Mouse (Mus musculus) layer of hippocampus, adult 11-12 months (tissue): ENCODE results near the gene Nip7.
"Not testable (repeated sequence)": the region's sequence is repeated elsewhere in the genome, so short reads cannot be mapped to it uniquely, and the experiment has no call there.

Source experiments
- DNase-seq: peaks from one replicate; pipeline ENCODE4 v3.0.0; 2022; ENCODE audit warnings: low spot score

The Nip7 gene

DNA sequence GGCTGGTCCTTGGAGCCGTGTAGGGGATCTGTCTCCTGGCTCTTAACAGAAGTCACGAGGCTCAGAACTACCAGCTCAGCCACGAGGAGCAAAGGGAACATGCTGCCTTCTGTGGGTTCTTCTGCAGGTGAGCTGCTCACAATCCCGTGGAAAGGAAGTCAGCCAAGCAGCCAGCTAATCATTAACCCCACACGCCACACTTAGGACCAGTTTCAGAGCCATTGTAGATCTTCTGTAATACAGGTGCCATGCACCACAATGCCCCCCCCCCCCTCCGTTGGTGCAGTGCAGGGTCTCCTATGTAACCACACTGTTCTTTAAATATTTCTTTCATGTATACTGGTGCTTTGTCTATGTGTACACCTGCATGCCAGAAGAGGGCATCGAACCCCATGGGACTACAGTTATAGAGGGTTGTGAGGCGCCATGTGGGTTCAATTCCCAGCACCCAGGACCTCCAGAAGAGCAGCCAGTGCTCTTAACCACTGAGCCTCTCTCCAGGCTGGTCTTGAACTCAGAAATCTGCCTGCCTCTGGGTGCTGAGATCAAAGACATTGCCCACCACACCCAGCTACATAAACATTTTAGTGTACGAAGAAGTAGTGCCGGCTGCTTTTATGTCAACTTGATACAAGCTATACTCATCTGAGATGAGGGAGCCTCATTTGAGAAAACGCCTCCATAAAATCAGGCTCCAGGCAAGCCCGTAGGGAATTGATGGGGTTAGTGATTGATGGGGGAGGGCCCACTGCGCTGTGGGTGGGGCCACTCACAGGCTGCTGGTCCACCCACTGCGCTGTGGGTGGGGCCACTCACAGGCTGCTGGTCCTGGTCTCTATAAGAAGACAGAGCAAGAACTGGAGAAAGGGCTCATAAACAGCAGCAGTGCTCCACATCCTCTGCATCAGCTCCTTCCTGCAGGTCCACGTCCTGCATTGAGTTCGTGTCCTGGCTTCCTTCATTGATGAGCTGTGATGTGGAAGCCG, 9.1 kb downstream of the Nip7 start, which contains the start of gene Tmed6:
TSS of gene Tmed6 (minus strand) at position 134 of the 986 bp plus-strand sequence.
- no peak for DNase-seq

DNA sequence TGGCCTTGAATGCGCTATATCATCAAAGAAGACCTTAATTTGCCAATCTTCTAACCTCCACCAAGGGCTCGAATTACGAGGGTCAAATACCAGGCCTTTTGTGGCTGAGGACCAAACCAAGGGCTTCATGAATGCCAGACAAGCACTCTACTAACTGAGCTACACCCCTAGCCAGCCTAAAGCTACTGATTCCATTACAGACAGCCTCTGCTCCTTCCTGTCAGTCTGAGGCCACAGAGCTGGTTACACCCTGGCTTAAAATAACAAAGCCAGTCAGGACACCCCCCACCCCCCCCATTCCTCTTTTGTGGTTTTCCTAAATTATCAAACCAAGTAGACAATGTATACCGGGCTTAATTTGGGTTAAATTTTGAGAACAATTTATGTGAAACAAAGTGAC, 17.0 kb downstream of the Nip7 start:
- no peak for DNase-seq

DNA sequence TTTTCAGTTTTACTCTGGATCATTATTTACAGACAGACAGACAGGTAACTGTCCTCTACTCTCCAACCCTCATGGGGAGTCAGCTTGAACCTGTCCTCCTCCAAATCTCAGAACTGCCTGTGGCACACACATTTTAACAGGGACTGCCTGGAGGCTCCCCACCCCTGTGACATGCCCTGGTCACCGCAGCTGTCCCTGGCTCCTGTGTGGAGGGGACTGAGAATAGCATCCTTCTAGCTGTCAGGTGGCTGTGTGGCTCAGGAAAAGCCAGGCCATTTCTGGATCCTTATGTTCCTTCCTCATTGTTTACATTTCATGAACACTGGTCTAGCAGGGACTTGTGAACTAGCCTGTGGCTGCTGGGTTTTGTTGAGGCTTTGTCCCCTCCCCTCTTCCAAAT, 17.5 kb downstream of the Nip7 start:
- DNase-seq: no peak

DNA sequence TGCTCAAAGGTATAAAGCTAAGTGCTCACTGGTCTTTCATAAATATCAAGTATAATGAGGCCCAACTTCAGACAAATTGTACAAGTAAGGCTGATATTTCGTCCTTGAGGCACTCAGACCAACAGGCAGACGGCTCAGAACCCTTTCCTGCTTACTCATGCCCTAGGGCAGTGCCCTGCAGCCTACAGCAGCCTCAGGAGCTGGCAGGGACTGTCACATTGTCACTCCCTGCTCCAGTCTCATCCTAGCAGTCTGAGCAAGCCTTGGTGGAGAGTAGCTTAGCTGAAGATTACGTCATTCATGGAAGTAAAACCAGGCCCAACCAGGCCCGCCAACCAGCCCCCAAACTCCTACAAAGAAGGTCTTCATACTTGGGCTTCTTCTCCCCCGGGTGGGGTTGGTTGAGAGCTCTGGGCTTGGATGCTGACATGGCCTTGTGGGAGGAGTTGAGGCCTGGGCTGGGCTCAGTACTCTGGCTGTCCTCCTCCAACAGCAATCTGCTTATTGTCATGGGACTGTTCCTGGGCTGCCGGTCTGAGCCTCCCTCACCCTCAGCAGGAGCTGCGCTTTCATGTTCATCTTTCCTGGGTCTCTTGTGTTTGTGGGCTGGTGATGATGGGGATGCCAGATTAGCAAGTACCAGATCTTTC, 19.7 kb downstream of the Nip7 start:
- DNase-seq: no peak

DNA sequence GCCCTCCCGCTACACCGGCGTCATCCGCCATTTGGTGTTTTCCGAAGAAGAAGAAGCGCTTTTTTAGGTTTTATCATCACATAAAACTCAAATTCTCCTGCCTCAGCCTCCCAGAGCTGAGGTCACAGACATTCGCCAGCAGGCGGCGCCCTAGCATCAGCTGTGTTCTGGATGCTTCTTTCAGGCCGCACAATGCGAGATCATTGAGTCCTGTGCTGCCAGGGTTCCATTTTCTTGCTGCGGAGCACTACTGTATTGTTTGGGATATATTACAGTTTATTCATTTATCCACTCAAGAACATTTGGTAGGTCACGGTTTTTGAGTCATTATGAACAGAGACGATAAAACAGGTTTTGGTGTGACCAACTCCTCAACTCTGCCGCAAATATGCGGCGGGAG, 28.7 kb downstream of the Nip7 start:
- DNase-seq: no peak

DNA sequence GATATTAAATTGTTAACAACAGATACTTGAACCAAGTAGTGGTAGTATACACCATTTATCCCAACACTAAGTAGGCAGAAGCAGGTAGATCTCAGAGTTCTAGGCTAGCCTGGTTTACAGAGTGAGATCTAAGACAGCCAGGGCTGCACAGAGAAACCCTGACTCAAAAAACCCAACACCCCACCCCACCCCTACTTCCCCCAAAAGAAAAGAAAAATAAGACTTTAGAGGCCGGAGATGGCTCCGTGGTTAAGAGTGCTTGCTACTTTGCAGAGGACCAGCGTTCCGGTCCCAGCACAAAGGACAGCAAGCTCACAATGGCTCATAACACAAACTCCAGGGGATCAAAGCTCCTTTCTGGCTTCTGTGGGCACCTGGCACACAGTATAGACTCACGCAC, 29.3 kb downstream of the Nip7 start:
- DNase-seq: no peak

DNA sequence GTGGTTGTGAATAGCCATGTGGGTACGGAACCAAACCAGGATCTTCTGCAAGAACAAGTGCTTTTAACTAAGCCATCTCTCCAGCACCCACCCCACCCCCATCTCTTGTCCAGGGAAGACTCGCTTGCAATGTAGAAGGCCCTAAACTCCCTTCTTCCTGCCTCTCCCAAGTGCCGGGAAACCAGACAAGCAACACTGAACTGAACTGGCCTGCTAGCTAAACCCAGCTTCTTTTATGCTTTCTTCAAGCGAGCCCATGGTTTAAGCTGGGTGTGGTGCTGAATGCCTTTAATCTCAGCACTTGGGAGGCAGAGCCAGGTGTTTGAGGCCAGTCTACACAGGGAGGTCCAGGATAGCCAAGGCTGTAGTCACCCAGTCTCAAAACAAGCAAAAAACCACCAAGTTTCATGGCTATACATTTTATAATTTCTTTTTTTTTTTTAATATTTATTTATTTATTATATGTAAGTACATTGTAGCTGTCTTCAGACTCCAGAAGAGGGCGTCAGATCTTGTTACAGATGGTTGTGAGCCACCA, 31.9 kb downstream of the Nip7 start:
- no peak for DNase-seq

DNA sequence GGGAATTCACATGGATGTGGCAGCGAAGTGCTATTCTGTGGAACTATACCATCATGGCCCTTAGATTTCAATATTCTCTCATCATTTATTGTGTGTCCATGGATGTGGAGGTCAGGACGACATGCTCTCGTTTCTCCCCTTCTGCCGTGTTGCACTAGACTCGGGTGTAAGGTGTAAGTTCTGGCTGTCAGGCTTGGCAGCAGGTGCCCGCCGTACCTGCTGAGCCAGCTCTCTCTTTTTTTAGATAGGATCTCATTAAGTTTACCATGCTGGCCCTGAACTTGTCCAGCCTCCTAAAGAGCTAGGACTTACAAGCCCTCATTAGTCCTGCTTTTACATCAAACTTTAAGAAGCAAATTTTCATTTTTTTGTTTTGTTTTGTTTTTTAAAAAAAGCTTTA, 33.9 kb downstream of the Nip7 start:
- no peak for DNase-seq

DNA sequence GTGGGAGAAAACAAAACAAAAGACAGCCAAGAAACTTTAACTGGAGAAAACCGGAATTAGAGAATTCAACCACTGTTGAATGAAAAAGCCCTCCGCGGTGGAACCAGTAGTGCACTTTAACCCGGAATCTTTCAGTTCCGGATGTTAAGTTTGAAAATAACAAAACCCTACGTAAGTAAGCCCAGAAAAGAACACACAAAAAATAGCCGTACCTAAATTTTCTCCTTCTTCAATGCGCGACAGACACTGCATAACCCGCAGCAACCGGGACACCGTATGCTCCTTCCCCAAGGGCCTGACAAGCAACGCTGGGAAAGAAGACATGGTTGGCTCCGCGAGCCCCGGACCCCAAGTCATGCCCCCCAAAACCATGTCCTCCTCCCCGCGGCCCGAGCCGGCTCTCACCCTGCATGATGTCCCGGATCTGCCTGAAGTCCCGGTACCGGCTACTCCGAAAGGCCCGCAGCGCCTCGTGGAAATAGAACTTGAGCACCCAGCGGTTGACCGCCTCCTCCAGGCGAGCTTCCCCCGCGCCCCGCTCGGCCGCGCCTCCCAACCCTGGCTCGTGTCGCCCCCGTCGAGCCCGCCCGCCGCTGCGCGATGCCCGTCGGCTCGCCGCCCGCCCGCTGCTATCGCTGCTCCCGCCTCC, 39.2 kb downstream of the Nip7 start:
- no peak for DNase-seq

DNA sequence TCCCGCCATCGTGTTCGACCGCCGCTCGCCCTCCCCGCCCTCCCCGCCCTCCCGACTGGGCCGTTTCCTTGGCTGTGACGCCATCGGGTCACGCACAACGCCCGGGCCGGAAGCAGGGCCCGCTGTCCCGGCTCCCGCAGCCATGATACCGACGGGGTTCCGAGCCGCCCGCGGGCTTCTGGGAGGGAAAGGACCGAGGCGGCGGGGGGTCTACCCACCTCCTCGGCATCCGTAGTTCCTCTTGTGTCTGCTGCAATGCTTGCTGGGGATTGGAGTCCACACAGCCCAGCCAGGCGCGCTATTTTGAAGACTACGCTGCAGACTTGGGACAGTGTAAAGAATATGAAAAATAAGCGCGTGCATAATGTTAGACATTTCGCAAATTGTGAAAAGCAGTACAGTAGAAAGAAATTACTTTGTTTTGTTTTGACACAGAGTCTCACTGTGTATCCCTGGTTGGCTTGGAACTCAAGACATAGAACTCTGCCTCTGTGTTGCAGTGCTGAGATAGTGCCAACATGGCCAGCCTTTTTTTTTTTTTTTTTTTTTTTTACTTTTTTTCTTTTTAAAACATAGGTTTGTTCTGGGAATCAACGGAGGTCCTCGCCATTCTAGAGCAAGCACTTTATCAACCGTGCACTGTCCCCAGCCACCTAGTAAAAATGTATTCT, 39.8 kb downstream of the Nip7 start, which contains the start of gene Terf2:
TSS of gene Terf2 (minus strand) at position 182 of the 671 bp plus-strand sequence.
- DNase-seq: peak; percentile 95

DNA sequence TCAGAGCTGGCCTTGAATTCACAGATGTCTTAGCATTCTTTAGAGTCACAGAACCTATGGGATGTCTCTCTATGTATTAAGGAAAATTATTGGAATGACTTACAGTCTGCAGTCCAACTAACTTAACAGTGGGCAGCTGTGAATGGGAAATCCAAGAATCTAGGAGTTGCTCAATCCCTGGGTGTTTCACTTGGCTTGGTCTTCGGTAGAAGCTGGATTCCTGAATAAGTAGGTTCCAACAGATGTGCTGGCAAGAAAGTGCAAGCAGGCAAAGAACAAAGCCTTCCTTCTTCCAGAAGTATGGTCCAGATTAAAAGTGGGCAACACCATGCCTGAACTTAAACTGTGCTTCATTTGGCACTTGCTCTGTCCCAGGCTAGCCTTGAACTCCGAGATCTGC, 44.0 kb downstream of the Nip7 start:
- no peak for DNase-seq

DNA sequence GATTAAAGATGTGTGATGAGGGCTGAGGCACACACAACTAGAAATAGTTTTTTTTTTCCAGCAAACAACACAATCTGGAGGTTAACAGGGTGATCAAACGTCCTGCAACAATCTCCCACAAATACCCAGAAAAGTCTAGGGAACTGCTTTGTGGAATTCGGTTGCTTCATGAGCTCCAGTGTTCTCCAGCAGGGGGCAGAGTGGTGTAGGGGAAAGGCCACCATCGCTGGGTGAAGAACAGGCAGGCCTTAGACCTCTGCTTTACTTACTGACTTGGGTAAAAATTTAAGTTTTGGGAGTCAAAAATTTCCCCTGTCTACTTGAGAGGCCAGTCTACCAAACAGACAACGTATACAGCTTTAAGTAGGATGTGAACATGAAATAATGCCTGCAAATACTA, 47.9 kb downstream of the Nip7 start:
- DNase-seq: peak; percentile 65

DNA sequence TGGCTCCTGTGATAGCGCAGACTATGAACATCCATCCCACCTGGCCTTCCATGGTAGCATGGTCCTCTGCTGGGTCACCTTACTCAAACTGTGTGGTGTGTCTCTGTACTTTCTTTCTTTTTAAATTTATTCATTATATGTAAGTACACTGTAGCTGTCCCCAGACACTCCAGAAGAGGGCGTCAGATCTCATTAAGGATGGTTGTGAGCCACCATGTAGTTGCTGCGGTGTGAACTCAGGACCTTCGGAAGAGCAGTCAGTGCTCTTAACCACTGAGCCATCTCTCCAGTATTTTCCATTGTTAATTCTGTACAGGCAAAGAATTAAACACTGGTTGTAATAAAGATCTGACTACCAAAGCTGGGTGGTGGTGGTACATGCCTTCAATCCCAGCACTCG, 51.4 kb downstream of the Nip7 start:
- DNase-seq: not testable (repeated sequence)

DNA sequence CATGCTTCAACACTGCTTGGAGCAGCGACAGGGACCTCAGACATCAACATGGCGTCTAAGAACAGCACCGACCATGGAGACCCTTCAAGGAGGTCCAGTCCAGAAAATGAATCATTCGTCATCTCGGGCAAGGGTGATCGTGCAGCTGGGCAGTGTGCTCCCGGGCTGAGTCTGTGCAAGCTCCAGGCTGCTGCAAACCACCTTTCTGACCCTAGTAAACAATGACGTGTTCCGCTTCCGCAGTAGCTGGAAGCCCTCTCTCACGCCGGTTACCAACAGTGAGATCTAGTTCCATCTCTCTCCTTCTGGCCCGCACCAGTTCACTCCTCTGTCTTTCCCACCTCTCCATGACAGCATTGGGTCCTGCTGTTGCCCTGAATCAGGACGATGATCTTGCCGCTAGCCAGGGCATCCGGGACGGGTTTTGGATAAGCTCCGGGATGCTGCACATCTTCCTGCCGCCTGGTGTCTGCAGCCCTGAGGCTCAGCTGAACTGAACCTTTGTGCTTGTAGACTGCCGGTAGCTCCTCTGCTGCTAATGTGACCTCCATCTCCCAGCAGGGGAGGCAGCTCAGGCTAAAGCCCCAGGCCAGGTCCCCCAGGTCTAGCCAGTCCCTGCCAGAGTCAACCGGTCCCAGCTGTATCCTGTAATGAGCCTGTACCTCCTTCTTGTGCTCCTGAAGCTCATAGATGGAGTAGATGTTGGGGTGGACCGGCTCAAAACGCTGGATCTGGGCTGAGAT, 52.5 kb downstream of the Nip7 start:
- DNase-seq: no peak

DNA sequence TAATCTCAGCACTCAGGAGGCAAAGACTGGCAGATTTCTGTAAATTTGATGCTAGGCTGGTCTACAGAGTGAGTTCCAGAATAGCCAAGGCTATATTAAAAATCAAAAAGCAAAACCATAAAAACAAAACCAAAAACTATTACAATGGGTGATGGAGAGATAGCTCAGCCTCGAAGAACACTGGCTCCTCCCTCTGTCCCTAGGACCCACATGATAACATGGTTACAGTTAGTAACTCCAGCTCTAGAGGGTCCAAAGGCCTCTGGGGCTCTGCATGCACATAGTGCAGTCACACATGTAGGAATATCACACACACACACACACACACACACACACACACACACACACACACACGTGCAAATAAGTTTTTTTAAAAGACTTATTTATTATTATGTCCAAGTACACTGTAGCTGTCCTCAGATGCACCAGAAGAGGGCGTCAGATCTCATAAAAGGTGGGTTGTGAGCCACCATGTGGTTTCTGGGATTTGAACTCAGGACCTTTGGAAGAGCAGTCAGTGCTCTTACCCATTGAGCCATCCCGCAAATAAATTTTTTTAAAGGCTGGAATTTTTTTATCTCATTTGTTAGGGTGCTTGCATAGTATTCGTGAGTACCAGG, 53.2 kb downstream of the Nip7 start:
- DNase-seq: no peak
